Mouse (Mus musculus) cerebellum, postnatal 10 days (tissue): ENCODE measurements at regions not wholly inside any gene's neighbourhood (a gene's known extent, or its start where the extent isn't known, plus 50 kb on each side); places are given as distances from the start of the nearest gene placed in this dataset.

Experiments
- DNase-seq, 2 experiments: peaks; one replicate each; pipeline ENCODE4 v3.0.0; 2021; ENCODE audit warnings: mixed read lengths in 2 of 2

DNA sequence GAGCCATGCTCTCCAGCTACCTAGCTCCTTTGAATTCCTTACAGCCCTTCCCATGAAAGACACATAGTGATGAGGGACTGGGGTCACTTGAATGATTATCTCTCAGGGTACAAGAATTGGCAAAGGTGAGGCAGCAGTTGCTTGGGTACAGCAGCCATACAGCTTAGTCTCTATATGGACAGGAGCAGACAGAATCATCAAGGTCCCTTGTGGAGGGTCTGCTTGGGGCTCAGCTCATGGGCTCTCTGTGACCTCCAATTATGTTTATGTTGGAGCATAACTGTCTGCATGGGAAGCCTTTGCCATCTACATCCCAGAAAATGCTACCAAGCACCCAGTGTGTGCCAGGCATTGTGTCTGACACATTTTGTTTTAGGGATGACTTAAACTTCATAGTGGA is 118.4 kb upstream of the Lhcgr start:
- DNase-seq, result no peak

DNA sequence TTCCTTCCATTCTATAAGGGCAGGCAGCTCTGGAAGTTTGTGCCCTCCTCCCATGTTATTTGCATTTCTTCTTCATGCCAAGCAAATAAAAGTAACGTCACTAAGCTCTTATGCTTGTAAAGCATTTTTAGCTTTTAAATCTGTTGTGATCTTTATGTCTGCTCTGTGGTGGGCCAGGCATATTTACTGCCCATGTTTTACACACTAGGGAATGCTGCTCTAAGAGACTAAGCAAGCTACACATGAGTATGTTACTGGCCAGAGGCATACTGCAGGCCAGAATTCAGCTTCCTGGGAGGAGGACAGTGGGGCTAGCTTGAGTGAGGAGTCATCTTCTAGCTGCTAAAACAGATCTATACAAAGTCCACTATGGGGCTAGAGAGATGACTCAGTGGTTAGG is 110.0 kb upstream of the Lhcgr start:
- DNase-seq, result no peak

DNA sequence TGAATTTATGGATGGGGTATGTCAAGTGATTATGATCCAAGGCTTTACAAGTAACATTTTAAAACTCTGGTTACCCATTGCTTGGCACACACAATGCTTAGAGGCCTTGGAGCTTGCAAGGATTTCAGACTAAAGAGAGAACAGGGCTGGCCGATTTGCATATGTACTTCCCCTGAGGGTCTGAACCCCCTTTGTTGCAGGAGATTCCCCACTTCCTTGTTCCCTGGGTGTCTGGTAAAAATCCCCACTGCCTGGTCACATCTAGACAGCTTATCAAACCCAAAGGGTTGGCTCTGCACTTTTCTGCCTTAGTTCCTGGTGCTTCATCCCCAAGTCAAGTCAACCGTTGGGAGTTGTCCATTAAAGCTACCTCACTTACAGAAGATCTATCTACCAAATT is 109.1 kb upstream of the Lhcgr start:
- no peak for DNase-seq

DNA sequence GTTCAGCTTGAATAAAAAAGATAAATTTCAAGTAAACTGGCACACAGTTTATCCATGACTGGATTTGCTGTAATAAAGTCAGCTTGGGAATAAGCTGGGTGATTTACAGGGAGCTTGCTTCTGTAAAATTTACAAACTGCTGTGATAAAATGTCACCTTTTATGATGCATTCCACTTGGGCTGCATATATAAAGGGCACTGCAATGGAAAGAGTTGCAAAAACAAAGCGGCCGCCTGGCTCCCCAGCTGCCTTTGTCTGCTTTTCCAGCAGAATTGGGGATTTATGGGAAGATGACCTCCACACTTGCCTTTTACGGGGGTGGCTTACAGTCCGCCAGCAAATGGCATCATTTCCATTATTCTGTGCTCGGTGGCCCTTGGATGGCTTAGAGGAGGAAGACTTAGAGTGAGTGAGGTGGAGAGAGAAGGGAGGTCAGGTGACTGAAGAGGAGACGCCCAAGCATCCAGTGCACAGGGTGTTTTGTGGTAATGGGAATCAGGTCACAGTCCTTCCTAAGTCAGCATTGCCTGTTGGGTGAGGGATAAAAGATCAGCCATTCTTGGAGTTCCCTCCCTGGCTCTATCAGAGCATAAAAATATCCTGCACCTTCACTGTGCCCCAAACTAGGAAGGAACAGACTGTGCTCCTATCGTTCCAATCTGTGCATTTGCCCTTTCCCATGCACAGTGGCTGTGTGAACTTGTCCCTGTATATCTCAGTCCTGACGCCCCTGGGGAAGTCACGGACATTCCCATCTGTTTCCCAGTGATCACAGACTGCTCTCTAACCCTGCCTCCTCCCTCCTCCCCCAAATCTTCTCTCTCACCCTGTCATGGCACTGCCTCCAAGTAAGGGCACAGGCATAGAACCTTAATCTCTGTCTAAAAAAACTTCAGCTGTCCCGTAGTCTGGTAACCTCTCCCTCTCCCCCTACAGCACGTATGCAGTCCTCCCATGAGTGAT is 107.2 kb upstream of the Lhcgr start:
- DNase-seq, result no peak

- DNase-seq, result no peak
These were observed 101.7 kb upstream of the Lhcgr start for GRCm38 (mm10) chr17:88893451-88893850.

DNA sequence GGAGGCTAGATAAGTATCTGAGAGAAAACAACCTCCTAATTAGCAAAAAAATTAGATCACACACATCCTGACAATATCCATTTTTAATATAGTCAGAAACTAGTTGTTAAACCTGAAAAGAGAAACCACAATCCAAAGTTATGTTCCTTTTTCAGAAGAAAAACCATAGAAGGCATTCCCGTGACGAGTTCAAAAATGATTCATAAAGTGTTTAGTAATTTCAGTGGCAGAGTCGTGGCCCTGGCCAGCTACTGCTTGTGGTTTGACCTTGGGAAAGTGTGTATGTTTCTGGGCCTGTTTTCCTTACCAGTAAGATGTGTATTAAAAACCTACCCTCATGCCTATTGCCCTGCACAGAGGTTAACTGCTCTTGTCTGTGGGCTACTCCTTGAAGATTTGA is 93.7 kb upstream of the Lhcgr start:
- DNase-seq, result no peak

GRCm38 (mm10) chr17:88879736-88880135 is 87.9 kb upstream of the Lhcgr start:
- no peak for DNase-seq

GRCm38 (mm10) chr17:88870342-88870985 is 78.7 kb upstream of the Lhcgr start:
- DNase-seq, result peak in 1 of 2 experiments; percentile 3

GRCm38 (mm10) chr17:88864631-88865030 is 72.8 kb upstream of the Lhcgr start:
- DNase-seq, result no peak

- no peak for DNase-seq
These were observed 72.4 kb upstream of the Lhcgr start for GRCm38 (mm10) chr17:88864214-88864613.

- no peak for DNase-seq
These were observed 69.3 kb upstream of the Lhcgr start for GRCm38 (mm10) chr17:88861128-88861527.

DNA sequence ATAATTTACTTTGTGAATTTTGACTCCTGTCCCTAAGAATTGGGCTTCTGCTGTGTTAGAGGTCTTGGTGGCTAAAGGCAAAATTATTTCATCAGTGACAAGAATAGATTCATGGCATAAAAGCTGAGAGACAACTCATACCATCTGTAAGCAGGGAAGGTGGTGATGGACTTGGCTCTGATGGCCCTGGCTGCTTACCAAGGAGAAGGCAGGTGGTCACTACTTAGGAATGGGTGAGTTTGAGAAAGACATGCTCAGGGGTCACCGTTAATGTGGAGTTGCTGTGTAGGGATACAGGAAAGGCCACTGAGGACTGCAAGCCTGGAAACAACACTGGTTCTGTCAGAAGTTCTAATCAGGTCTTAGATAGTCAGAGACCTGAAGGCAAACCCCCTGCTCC is 68.8 kb upstream of the Lhcgr start:
- DNase-seq, result peak; percentile 71 to 76

DNA sequence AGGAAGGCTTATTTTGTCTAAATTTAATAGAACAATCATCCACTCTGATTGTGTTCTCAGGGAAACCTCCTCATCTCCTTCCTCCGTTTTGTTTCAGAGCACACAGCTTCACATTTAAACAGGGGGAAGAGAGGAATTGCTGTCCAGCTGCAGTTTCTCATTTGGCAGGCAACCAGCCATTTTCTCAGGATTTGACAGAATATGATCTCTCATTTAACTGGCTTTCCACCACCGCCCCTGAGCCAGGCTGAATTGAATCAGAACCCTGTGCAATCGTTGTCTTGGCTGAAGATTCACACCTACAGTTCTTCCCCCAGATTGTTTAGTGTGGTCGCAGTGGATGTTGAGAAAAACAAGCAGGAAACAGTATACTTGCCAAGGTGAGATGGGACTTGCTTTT is 66.9 kb upstream of the Lhcgr start:
- DNase-seq, result peak; percentile 57 to 59

GRCm38 (mm10) chr17:88847255-88847654 is 55.5 kb upstream of the Lhcgr start:
- DNase-seq, result no peak

- no peak for DNase-seq
These were observed 53.5 kb upstream of the Lhcgr start for GRCm38 (mm10) chr17:88845278-88845677.
